Mouse (Mus musculus) embryonic facial prominence, embryonic 10.5 days (tissue): ENCODE results near the gene Ebi3. TPM values are rescaled to one million over a fixed set of nuclear protein-coding genes. Genes with fewer than 3 reads are reported as not detected.

Experiments used
- DNase-seq: peaks from one replicate; pipeline ENCODE4 v3.0.0-alpha.2; 2017; ENCODE audit warnings: low spot score
- H3K27ac ChIP-seq: fragments of 300-500 bp; sonication (generic); replicated peaks from 2 replicates; pipeline ENCODE4 v1.5.1; 2016; ENCODE audit warnings: mild to moderate bottlenecking
- H3K27me3 ChIP-seq: fragments of 300-500 bp; sonication (generic); replicated peaks from 2 replicates; pipeline ENCODE4 v1.6.1; 2016; ENCODE audit warnings: low read depth, mild to moderate bottlenecking; ENCODE audit not compliant: poor library complexity, severe bottlenecking
- H3K36me3 ChIP-seq: fragments of 300-500 bp; sonication (generic); replicated peaks from 2 replicates; pipeline ENCODE4 v1.6.1; 2016; ENCODE audit warnings: mild to moderate bottlenecking, moderate library complexity
- H3K4me1 ChIP-seq: fragments of 300-500 bp; sonication (generic); 2 replicates; pipeline ENCODE4 v1.6.1; 2016
- H3K4me3 ChIP-seq: fragments of 300-500 bp; sonication (generic); 2 replicates; pipeline ENCODE4 v1.5.1; 2016; ENCODE audit warnings: mild to moderate bottlenecking, moderate library complexity
- H3K9me3 ChIP-seq: fragments of 300-500 bp; sonication (generic); 2 replicates; pipeline ENCODE4 v1.6.1; 2016; ENCODE audit warnings: mild to moderate bottlenecking
- WGBS: fragments of 180-500 bp; shearing (Covaris S2); methylation state at CpG from one replicate; pipeline ENCODE4 v1.1.7; 2016; 5-methylcytosine and 5-hydroxymethylcytosine counted together
- polyA plus RNA-seq: library from polyadenylated mRNA; unstranded; fragments of >200 nt; fragmentation: Nextera tagmentation; extraction: Ambion mirVana; gene quantifications from 2 replicates; pipeline ENCODE4 v1.2.1, GENCODE M21; 2016

Gene Ebi3
- polyA plus RNA-seq, 1 experiment from 2014 or later: 1.4 TPM

GRCm38 (mm10) chr17:55949400-55949799 lies 3.0 kb upstream of the Ebi3 start, which contains the start of gene Zfp119b:
TSS of gene Zfp119b (minus strand) at chr17:55949500.
- WGBS: 91% methylated on average over 2 of the region's 2 CpGs

GRCm38 (mm10) chr17:55950601-55951000 lies 1.8 kb upstream of the Ebi3 start:
- Histone ChIP-seq H3K4me1 (peaks cover 4% of the 10 kb centered on the region), H3K9me3 (no peaks in the 10 kb centered on the region), H3K4me3 (no peak overlapping the region), H3K27ac (no peak overlapping the region), H3K36me3 (no peaks in the 10 kb centered on the region), H3K27me3 (peaks cover 24% of the 10 kb centered on the region)
- no peak for DNase-seq
- WGBS: 79% methylated on average over 9 of the region's 9 CpGs

More at GRCm38 (mm10) chr17:55949400-55949799, 3.0 kb upstream of the Ebi3 start, which contains the start of gene Zfp119b:
- Histone ChIP-seq H3K27me3 (peaks cover 12% of the 10 kb centered on the region), H3K9me3 (no peaks in the 10 kb centered on the region), H3K4me3 (no peak within 1 kb of the TSS), H3K36me3 (no peaks in the 10 kb centered on the region), H3K4me1 (peaks cover 8% of the 10 kb centered on the region), H3K27ac (no peak within 1 kb of the TSS)
- DNase-seq: no peak

- Histone ChIP-seq H3K9me3 (no peaks in the 10 kb centered on the region), H3K27me3 (peaks cover 25% of the 10 kb centered on the region)
These were observed 399 bp upstream of the Ebi3 start for GRCm38 (mm10) chr17:55952041-55952440.

GRCm38 (mm10) chr17:55953751-55954150 lies 1.3 kb downstream of the Ebi3 start:
- Histone ChIP-seq H3K4me1 (peaks cover 25% of the 10 kb centered on the region), H3K36me3 (no peaks in the 10 kb centered on the region), H3K9me3 (no peaks in the 10 kb centered on the region), H3K27ac (no peak overlapping the region), H3K27me3 (peaks cover 25% of the 10 kb centered on the region), H3K4me3 (no peak overlapping the region)
- 84% methylated on average over 6 of the region's 6 CpGs for WGBS
- DNase-seq: no peak

More at GRCm38 (mm10) chr17:55952041-55952440, 399 bp upstream of the Ebi3 start:
- no peak overlapping the region for H3K27ac ChIP-seq
- peaks cover 11% of the 10 kb centered on the region for H3K4me1 ChIP-seq
- H3K36me3 ChIP-seq: no peaks in the 10 kb centered on the region
- no peak overlapping the region for H3K4me3 ChIP-seq
- no peak for DNase-seq

GRCm38 (mm10) chr17:55954229-55954628 lies 1.8 kb downstream of the Ebi3 start:
- H3K36me3 ChIP-seq: no peaks in the 10 kb centered on the region
- H3K9me3 ChIP-seq: no peaks in the 10 kb centered on the region
- peaks cover 25% of the 10 kb centered on the region for H3K4me1 ChIP-seq
- peaks cover 25% of the 10 kb centered on the region for H3K27me3 ChIP-seq
- H3K4me3 ChIP-seq: no peak overlapping the region
- no peak for DNase-seq
- WGBS: 42% methylated on average over 16 of the region's 16 CpGs
- H3K27ac ChIP-seq: no peak overlapping the region

GRCm38 (mm10) chr17:55956129-55956528 lies 3.7 kb downstream of the Ebi3 start:
- Histone ChIP-seq H3K27ac (0 out of 2 replicates have a peak overlapping the region, but pooled peaks have one; percentile 58), H3K36me3 (peaks cover 7% of the 10 kb centered on the region), H3K9me3 (no peaks in the 10 kb centered on the region), H3K27me3 (peaks cover 25% of the 10 kb centered on the region), H3K4me3 (peak overlapping the region; percentile 67), H3K4me1 (peaks cover 33% of the 10 kb centered on the region)
- WGBS: 1% methylated on average over 26 of the region's 26 CpGs
- DNase-seq: peak; percentile 89

- H3K36me3 ChIP-seq: peaks cover 12% of the 10 kb centered on the region
- peaks cover 25% of the 10 kb centered on the region for H3K27me3 ChIP-seq
- H3K4me3 ChIP-seq: peak overlapping the region; percentile 67
- H3K27ac ChIP-seq: 0 out of 2 replicates have a peak overlapping the region, but pooled peaks have one; percentile 58
- H3K9me3 ChIP-seq: no peaks in the 10 kb centered on the region
- DNase-seq: no peak
- H3K4me1 ChIP-seq: peaks cover 33% of the 10 kb centered on the region
- WGBS: 40% methylated on average over 6 of the region's 6 CpGs
These were observed 4.2 kb downstream of the Ebi3 start for GRCm38 (mm10) chr17:55956591-55956990.

GRCm38 (mm10) chr17:55957168-55957567 lies 4.7 kb downstream of the Ebi3 start:
- Histone ChIP-seq H3K36me3 (peaks cover 18% of the 10 kb centered on the region), H3K4me3 (peak overlapping the region; percentile 67), H3K27ac (peak overlapping the region; percentile 49; the same call in 1 of the 2 replicates), H3K9me3 (no peaks in the 10 kb centered on the region), H3K4me1 (peaks cover 33% of the 10 kb centered on the region), H3K27me3 (peaks cover 25% of the 10 kb centered on the region)
- WGBS: 15% methylated on average over 9 of the region's 9 CpGs
- peak; percentile 81 for DNase-seq

- Histone ChIP-seq H3K9me3 (no peaks in the 10 kb centered on the region), H3K4me1 (peaks cover 33% of the 10 kb centered on the region), H3K27ac (peak overlapping the region; percentile 92), H3K4me3 (peak overlapping the region; percentile 67), H3K36me3 (peaks cover 23% of the 10 kb centered on the region), H3K27me3 (peaks cover 20% of the 10 kb centered on the region)
- DNase-seq: no peak
- WGBS: 82% methylated on average over 13 of the region's 13 CpGs
These were observed 5.5 kb downstream of the Ebi3 start for GRCm38 (mm10) chr17:55957726-55958583.

- Histone ChIP-seq H3K27ac (peak overlapping the region; percentile 92), H3K9me3 (no peaks in the 10 kb centered on the region), H3K4me1 (peaks cover 33% of the 10 kb centered on the region), H3K36me3 (peaks cover 29% of the 10 kb centered on the region), H3K27me3 (peaks cover 20% of the 10 kb centered on the region), H3K4me3 (peak overlapping the region; percentile 65)
- no peak for DNase-seq
- 29% methylated on average over 2 of the region's 2 CpGs for WGBS
These were observed 6.1 kb downstream of the Ebi3 start for GRCm38 (mm10) chr17:55958584-55958886.

GRCm38 (mm10) chr17:55958918-55959728 lies 6.7 kb downstream of the Ebi3 start, which contains the start of gene Yju2:
TSS of gene Yju2 (plus strand) at chr17:55959099.
- Histone ChIP-seq H3K4me1 (peaks cover 33% of the 10 kb centered on the region), H3K4me3 (peak within 1 kb of the TSS; percentile 65), H3K36me3 (peaks cover 35% of the 10 kb centered on the region), H3K9me3 (no peaks in the 10 kb centered on the region), H3K27me3 (peaks cover 16% of the 10 kb centered on the region), H3K27ac (peak within 1 kb of the TSS; percentile 92)
- DNase-seq: peak; percentile 95
- under 1% methylated on average over 46 of the region's 46 CpGs for WGBS

- 79% methylated on average over 10 of the region's 10 CpGs for WGBS
- Histone ChIP-seq H3K4me3 (peak overlapping the region; percentile 65), H3K4me1 (peaks cover 33% of the 10 kb centered on the region), H3K27me3 (peaks cover 6% of the 10 kb centered on the region), H3K9me3 (no peaks in the 10 kb centered on the region), H3K36me3 (peaks cover 45% of the 10 kb centered on the region), H3K27ac (peak overlapping the region; percentile 92)
- no peak for DNase-seq
These were observed 7.7 kb downstream of the Ebi3 start for GRCm38 (mm10) chr17:55959946-55960740.
